Mouse (Mus musculus) mouse trophoblast stem cell (cell line): ENCODE measurements at regions not wholly inside any gene's neighbourhood (a gene's known extent, or its start where the extent isn't known, plus 50 kb on each side); places are given as distances from the start of the nearest gene placed in this dataset.

Experiments
- in situ Hi-C, 2 experiments: fragments of 300-500 bp; cut with MseI, MboI; formaldehyde crosslinking; loops; 2 replicates in 1 of 2; 3 replicates in 1 of 2; pipeline ENCODE4 v1.15.1; 2025

DNA sequence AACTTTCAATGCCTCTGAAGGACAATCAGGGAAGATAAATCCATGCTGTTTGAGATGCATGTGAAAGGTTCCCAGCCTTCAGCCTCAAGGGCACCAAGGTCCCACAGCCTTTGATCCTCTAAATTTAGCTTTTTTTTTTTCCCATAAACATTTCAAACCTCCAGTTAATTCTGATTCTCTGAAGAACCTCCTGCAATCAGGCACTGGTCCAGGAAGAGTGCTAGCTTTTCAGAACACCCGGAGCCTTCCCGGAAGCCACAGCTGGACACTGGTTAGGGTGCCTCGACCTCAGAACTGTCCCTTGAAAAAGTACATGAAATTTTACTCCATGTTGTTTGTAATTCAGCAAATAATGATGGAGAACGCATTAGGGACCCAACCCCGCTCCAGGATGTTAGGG lies 348.9 kb downstream of the Prdm2 start:
- in situ Hi-C loops, result no loop called here

DNA sequence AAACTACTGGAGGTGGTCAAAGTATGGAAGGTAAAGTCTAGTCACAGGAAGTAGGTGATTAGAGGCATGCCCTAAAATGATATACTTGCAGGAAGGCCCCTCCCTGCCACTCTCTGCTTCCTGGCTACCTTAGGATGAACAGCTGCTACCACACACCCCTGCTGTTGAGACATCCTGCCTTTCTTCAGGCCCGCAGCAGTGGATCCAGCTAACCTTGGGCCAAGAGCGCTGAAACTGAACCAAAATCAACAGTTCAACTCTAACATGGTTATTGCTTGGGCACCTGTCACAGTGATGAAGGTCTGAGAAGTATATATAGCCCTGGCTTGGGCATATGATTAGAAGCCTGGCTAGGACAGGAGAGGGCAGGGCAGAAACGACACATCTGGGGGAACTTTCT lies 352.4 kb downstream of the Prdm2 start:
- in situ Hi-C loops, result no loop called here

GRCm38 (mm10) chr4:142856626-142857025 lies 356.2 kb downstream of the Prdm2 start:
- in situ Hi-C loops, result no loop called here

GRCm38 (mm10) chr4:142855635-142856034 lies 357.2 kb downstream of the Prdm2 start:
- in situ Hi-C loops, result no loop called here

DNA sequence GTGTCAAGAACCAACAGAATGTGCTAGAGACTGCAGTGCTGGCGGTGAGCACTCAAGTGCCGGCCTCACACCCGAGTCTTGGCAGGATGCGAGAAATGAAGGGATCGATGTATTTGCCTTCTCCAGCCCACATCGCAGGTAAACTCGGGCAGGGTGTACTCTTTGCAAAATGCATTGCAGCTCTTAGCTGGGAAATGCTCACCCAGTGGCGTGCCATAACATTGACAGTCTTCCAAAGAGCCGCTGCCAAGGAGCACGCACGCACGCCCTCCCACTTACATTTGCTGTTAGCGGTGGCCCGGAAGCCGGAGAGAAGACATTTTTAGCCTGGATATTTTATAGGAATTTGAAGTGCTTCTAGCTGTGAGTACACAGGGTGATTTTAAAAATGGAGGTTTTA lies 358.9 kb downstream of the Prdm2 start:
- in situ Hi-C loops, result no loop called here

- in situ Hi-C loops, result no loop called here
These were observed 367.6 kb downstream of the Prdm2 start for GRCm38 (mm10) chr4:142845066-142845696.

GRCm38 (mm10) chr4:142839540-142839939 lies 373.3 kb downstream of the Prdm2 start:
- in situ Hi-C loops, result no loop called here

DNA sequence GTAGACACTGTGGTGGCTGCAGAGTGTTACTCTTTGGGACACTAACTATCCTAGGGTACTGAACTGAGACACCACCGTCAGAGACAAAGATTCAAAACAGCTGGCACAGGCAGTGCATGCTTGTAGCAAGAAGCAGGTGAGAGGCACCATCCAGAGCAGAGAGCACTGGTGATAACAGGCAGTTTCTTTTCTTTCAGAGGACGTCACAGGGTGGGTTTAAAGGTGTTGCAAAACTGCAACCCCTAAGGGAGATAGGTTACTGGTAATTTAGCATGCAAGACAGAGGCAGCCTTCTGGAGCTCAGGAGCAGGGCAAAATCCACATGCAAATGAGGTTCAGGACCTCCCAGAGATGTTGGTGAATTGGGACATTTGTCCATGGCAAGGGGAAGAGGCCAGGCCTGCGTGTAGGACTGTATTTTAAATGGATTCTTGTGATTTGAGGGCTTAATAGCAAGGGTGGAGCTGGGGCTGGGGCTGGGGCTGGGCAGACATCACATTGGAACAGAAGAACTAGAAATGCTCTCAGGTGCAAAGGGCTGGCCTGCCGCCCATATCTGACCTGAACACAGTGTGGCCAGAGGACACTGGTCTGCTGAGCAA lies 374.3 kb downstream of the Prdm2 start:
- in situ Hi-C loops, result no loop called here

- in situ Hi-C loops, result no loop called here
These were observed 375.2 kb downstream of the Prdm2 start for GRCm38 (mm10) chr4:142837636-142838035.

DNA sequence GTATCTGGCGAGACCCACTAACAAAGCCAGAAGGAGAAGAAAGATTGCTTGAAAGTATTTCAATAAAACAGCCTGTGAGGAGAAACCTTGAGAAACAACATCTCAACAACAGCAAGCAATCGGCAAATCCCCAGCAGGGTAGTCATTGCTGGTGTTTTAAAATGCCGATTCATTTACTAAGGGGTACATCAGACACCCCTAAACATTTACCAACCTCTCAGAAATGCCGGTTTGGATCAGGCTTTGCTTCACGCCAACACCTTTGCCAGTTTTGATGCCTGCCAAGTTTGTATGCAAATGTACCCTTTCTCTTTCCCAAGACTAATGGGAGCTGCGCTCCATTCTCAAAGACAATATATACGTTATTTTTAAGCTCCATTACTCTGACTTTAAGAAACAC lies 383.1 kb downstream of the Prdm2 start:
- in situ Hi-C loops, result no loop called here

DNA sequence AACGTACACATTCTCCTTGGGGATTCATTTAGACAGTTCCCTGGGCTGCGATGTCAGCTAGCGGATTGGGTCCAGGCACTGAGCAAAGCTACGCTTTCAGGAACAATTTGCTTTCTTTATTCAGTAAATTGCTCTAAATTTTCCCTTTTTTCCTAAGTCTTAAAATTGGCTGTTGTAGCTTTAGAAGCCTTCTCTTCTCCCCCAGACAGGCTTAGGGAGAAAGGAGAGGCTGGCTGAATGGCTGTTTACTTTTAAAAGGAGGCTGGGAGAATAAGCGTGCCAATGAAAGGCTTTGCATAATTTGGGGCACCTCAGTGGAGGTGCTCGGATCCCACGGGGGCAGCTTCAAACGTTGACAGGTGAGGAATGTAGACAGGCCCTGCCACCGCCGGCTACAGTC lies 383.8 kb downstream of the Prdm2 start:
- in situ Hi-C loops, result no loop called here

- in situ Hi-C loops, result no loop called here
These were observed 386.4 kb downstream of the Prdm2 start for GRCm38 (mm10) chr4:142826250-142826893.

DNA sequence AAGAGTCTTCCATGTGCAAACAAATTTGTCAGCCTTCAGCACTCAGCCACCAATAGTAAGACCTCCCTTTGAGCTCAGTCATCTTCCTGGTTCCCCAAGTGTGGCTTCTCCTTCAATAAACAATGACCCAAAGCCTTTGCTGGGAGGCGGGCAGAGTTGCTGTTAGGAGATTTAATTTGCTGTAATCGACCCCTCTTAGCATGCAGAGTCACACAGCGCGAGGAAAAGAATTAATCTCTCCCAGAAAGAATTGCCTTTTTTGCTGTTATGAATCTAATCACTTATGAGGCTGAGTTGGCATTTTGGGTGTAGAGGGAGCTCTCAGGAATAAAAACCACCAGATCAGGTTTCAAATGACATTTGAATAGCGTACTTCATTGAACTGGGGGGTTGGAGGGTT lies 387.0 kb downstream of the Prdm2 start:
- in situ Hi-C loops, result no loop called here

GRCm38 (mm10) chr4:142818440-142818839 lies 394.4 kb downstream of the Prdm2 start:
- in situ Hi-C loops, result no loop called here

DNA sequence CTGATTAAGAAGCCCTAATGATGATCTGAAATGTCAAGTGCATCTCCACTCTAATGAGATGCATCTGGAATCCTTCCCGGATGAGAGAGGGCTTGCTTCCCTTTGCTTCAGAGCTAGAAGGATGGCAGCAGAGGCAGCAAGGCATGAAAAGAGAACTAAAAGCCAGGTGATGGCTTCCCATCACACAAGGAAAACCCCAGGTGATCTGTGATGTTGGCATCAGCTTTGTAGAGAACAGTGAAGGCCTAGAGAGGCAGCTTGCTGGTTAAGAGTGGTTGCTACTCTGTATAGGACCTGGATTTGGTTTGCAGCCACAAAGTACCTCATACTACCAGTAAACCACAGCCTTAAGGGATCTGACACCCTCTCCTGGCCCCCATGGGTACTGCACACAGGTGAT lies 395.8 kb downstream of the Prdm2 start:
- in situ Hi-C loops, result no loop called here

DNA sequence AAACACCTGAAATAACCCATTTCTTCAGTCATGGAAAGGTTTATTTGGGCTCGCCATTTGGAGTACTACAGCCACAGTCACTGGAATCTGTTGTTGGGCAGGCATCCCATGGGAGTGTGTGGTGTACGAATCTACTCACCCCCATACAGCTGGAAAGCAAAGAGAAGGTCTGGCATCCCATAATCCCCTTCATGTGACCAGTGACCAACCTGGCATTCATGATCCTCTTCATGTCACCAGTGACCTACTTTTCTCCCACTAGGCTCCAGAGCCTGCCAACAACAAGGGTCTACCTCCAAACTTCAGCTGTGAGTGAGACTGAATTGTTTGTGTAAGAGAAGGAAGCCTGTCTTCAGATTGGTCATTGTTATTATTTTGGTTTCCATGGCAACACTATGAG lies 409.0 kb downstream of the Prdm2 start:
- in situ Hi-C loops, result no loop called here

GRCm38 (mm10) chr4:142799291-142799690 lies 413.5 kb downstream of the Prdm2 start:
- in situ Hi-C loops, result no loop called here

DNA sequence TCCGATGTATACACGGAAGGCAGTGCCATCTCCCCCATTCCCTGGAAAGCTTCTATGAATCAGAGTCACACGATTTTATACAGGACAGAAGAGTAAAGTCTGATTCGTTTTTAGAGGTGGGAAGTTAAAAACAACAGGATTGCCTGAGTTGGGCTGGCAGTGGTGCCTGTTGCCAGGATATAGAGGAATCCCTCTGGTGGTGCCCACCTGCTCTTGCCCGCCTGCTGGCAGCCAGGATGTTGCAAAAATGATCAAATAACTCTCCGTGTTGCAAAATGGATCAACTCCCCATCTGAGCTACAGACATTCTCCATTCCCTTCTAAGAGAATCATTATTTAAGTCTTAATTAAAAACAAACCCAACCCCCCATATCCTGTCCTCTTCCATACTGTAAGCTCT lies 414.0 kb downstream of the Prdm2 start:
- in situ Hi-C loops, result no loop called here

DNA sequence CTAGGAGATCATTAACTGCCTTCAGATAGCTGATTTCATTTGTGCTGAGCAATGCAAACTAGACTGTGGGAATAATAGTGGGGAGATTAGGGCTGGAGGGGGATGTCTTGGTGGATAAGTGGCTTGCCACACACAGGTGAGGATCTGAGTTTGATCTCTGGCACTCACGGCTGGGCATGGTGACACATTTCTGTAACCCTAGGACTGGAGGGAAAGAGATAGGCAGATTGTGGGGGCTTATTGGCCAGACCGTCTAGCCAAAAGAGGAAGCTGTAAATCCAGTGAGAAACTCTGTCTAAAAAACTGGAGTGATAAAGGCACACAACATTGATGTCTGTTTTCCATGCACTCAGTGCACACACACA lies 420.2 kb downstream of the Prdm2 start:
- in situ Hi-C loops, result no loop called here

GRCm38 (mm10) chr4:142791823-142792605 lies 420.8 kb downstream of the Prdm2 start:
- in situ Hi-C loops, result no loop called here

- in situ Hi-C loops, result no loop called here
These were observed 423.7 kb downstream of the Prdm2 start for GRCm38 (mm10) chr4:142789048-142789447.

DNA sequence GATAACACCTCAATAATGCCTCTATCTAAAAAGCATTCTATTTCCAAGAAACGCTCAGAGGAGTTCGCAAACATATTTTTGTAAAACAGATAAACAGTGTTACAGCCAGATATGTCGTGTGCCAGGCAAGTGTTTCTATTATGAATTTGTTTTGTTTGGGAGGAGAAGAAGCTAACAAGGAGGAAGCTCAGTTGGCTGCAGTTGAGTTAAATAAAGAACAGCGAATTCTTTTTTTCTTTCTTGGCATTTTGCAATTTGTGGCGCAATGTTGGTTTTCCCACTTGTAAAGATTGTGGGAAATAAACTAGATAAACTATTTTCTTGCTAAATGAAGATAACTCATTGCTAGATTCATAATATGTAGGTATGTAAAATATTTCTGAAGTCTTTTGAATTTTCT lies 427.4 kb downstream of the Prdm2 start:
- in situ Hi-C loops, result no loop called here
